Mouse (Mus musculus): ENCODE measurements around the gene Tnfrsf25.

GRCm38 (mm10) chr4:152097911-152098799 lies 17.6 kb upstream of the Tnfrsf25 start:
- TF ChIP-seq CTCF (IDR thresholded peaks at IDR 0.05; ENCODE audit: low read depth) = no peak
- no peak for TF ChIP-seq EP300 (IDR thresholded peaks at IDR 0.05; ENCODE audit: low read depth)
